8 mouse cellular contexts compared by ENCODE assay signal in the genomic region with DNA sequence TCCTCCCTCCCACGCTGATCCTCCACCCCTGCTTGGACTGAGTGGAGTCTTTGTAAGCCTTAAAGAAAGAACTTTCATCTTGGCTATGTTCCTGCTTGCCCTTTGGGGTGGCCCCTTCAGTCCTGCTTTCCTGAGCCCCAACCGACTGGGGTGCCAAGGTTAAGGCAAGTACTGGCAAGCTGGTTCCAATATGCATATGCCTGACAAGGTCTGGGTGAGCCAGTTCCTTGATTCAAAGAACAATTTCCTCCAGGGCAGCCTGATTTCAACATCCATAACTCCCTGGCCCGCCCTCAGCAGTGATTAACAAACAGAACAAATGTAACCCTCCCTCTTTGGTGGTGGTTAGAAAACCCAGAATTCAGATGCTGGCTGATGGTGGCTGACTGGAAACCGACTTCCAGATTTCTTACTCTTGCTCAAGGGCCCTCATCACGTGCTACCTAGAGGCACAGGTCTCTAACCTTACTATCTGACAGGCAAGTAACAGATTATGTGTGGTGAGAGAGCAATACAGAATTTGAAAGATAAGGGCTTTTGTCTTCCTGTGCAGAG. TPM values are rescaled to one million over a fixed set of nuclear protein-coding genes. Genes with fewer than 3 reads are reported as not detected.
DNase-seq lines count a peak whose midpoint lies in the region; ATAC-seq and TF ChIP-seq lines count a peak whose summit lies in the region.
"Not testable (repeated sequence)": the region's sequence is repeated elsewhere in the genome, so short reads cannot be mapped to it uniquely, and the experiment has no call there.

Gene Ugt1a6a, plus strand, starts transcription at position 353 of the 555 bp plus-strand sequence.

- not testable (repeated sequence) for H3K9ac ChIP-seq in embryonic facial prominence, embryonic 13.5 days; hindbrain, postnatal 0 days (replicated peaks; ENCODE audit: low read length); neural tube, embryonic 14.5 days (replicated peaks; ENCODE audit: low read depth, low read length)

- peak; percentile 63; the same call in 1 of the 2 replicates for ATAC-seq in embryonic facial prominence, embryonic 13.5 days (ENCODE audit: insufficient number of reproducible peaks, insufficient read depth, low FRiP score, low TSS enrichment, low read depth)
- peak; percentile 89 for ATAC-seq in hindbrain, postnatal 0 days
- ATAC-seq in neural tube, embryonic 14.5 days (ENCODE audit: low read depth), result peak; percentile 54; the same call in 1 of the 2 replicates

- not testable (repeated sequence) for H3K36me3 ChIP-seq in embryonic facial prominence, embryonic 13.5 days; hindbrain, postnatal 0 days (ENCODE audit: insufficient read depth, low read length); neural tube, embryonic 14.5 days (ENCODE audit: control insufficient read depth, insufficient read depth, low read length)

- WGBS in embryonic facial prominence, embryonic 13.5 days, result 23% methylated on average over 5 of the region's 5 CpGs
- 40% methylated on average over 5 of the region's 5 CpGs for WGBS in hindbrain, postnatal 0 days
- WGBS in neural tube, embryonic 14.5 days, result 48% methylated on average over 4 of the region's 5 CpGs

- H3K27ac ChIP-seq in embryonic facial prominence, embryonic 13.5 days, result peak within 1 kb of the TSS; percentile 81
- H3K27ac ChIP-seq in hindbrain, postnatal 0 days, result peak within 1 kb of the TSS; percentile 68; the same call in 1 of the 2 replicates
- H3K27ac ChIP-seq in neural tube, embryonic 14.5 days (ENCODE audit: low read depth, low read length), result peak within 1 kb of the TSS; percentile 39; the same call in 1 of the 2 replicates

- not testable (repeated sequence) for H3K4me3 ChIP-seq in embryonic facial prominence, embryonic 13.5 days; hindbrain, postnatal 0 days (ENCODE audit: low read length); neural tube, embryonic 14.5 days (ENCODE audit: low read depth, low read length)

- not testable (repeated sequence) for H3K9me3 ChIP-seq in embryonic facial prominence, embryonic 13.5 days; hindbrain, postnatal 0 days (ENCODE audit: low read length); neural tube, embryonic 14.5 days (ENCODE audit: control insufficient read depth, low read length)

- TF ChIP-seq CTCF in hindbrain, postnatal 0 days (IDR thresholded peaks at IDR 0.05; ENCODE audit: low read depth), result not testable (repeated sequence)

- H3K4me2 ChIP-seq in embryonic facial prominence, embryonic 13.5 days; hindbrain, postnatal 0 days (ENCODE audit: low read depth, low read length); neural tube, embryonic 14.5 days (ENCODE audit: low read depth, low read length): not testable (repeated sequence)

- DNase-seq in Muller cell, postnatal 12 days (ENCODE audit: inconsistent ontology term), result peak; percentile 68
- peak; percentile 95 for DNase-seq in gonadal fat pad, adult 2 months (ENCODE audit: low read depth)
- peak; percentile 70 for DNase-seq in hindbrain, postnatal 0 days (ENCODE audit: low spot score)
- peak; percentile 7 for DNase-seq in layer of hippocampus, adult 11-12 months (ENCODE audit: low spot score)
- peak; percentile 80 for DNase-seq in lung, postnatal 36 days
- DNase-seq in urinary bladder, postnatal 14 days (ENCODE audit: low spot score), result peak; percentile 73

- H3K4me1 ChIP-seq in embryonic facial prominence, embryonic 13.5 days, result peaks cover 12% of the 10 kb centered on the region
- not testable (repeated sequence) for H3K4me1 ChIP-seq in hindbrain, postnatal 0 days (ENCODE audit: insufficient read depth, low read length); neural tube, embryonic 14.5 days (ENCODE audit: control insufficient read depth, insufficient read depth, low read length)

- not testable (repeated sequence) for H3K27me3 ChIP-seq in embryonic facial prominence, embryonic 13.5 days; hindbrain, postnatal 0 days (ENCODE audit: insufficient read depth, low read length); neural tube, embryonic 14.5 days (ENCODE audit: control insufficient read depth, insufficient read depth, low read length)

RNA-seq across cellular contexts. Expression of gene Ugt1a6a, which starts in this region (rescaled TPM):
- 4.4 and 4.8 TPM in 2 replicates for polyA plus RNA-seq in embryonic facial prominence, embryonic 13.5 days (2015; fragmentation: Nextera tagmentation; extraction: Ambion mirVana)
- polyA plus RNA-seq in gonadal fat pad, adult 2 months (2012; rRNA removed), result 53.7 and 76.4 TPM in 2 replicates
- total RNA-seq in hindbrain, postnatal 0 days (2014; rRNA removed), result 5.0 and 5.5 TPM in 2 replicates
- polyA plus RNA-seq in hindbrain, postnatal 0 days (2015; fragmentation: Nextera tagmentation; extraction: Ambion mirVana), result 6.3 and 7.6 TPM in 2 replicates
- 0.76 and 1.6 TPM in 2 replicates for polyA plus RNA-seq in neural tube, embryonic 14.5 days (2014; fragmentation: Nextera tagmentation; extraction: Ambion mirVana)

Comparison
In these comparisons a context has a peak if more than half of its experiments do, and no peak if none do; other contexts are left out.
1. DNase-seq: peak in every context shown above with its lines; median percentile 95 in gonadal fat pad, adult 2 months; 80 in lung, postnatal 36 days; 73 in urinary bladder, postnatal 14 days; 70 in hindbrain, postnatal 0 days; 68 in Muller cell, postnatal 12 days; 7 in layer of hippocampus, adult 11-12 months.